Mouse (Mus musculus) heart, embryonic 15.5 days (tissue): ENCODE data around the gene Rtl10. TPM values are rescaled to one million over a fixed set of nuclear protein-coding genes. Genes with fewer than 3 reads are reported as not detected.
A peak's percentile ranks its signal among the peaks of the same experiment; 100 is the strongest.
"Not testable (repeated sequence)": the region's sequence is repeated elsewhere in the genome, so short reads cannot be mapped to it uniquely, and the experiment has no call there.

Source experiments
- ATAC-seq: fragments of 200-750 bp; cut with Nextera tagmentation; replicated peaks from 2 replicates; pipeline ENCODE4 v1.8.0; 2017; ENCODE audit warnings: low read depth, moderate TSS enrichment; ENCODE audit not compliant: insufficient number of reproducible peaks, insufficient read depth, low FRiP score
- H3K27ac ChIP-seq: fragments of 300-500 bp; sonication (generic); 2 replicates; pipeline ENCODE4 v1.5.1; 2015; ENCODE audit warnings: mild to moderate bottlenecking, inconsistent platforms
- H3K27me3 ChIP-seq: fragments of 300-500 bp; sonication (generic); 2 replicates; pipeline ENCODE4 v1.6.1; 2015; ENCODE audit warnings: inconsistent platforms
- H3K36me3 ChIP-seq: fragments of 300-500 bp; sonication (generic); 2 replicates; pipeline ENCODE4 v1.6.1; 2015; ENCODE audit warnings: mild to moderate bottlenecking, inconsistent platforms
- H3K4me1 ChIP-seq: fragments of 300-500 bp; sonication (generic); replicated peaks from 2 replicates; pipeline ENCODE4 v1.6.1; 2015; ENCODE audit warnings: inconsistent platforms
- H3K4me2 ChIP-seq: fragments of 300-500 bp; sonication (generic); 2 replicates; pipeline ENCODE4 v1.6.1; 2015; ENCODE audit warnings: inconsistent platforms, mild to moderate bottlenecking, moderate library complexity
- H3K4me3 ChIP-seq: fragments of 300-500 bp; sonication (generic); 2 replicates; pipeline ENCODE4 v1.5.1; 2015; ENCODE audit warnings: mild to moderate bottlenecking, inconsistent platforms
- H3K9ac ChIP-seq: fragments of 300-500 bp; sonication (generic); 2 replicates; pipeline ENCODE4 v1.6.1; 2015; ENCODE audit warnings: mild to moderate bottlenecking, inconsistent platforms
- H3K9me3 ChIP-seq: fragments of 300-500 bp; sonication (generic); replicated peaks from 2 replicates; pipeline ENCODE4 v1.6.1; 2016; ENCODE audit warnings: inconsistent platforms
- WGBS: fragments of 180-500 bp; shearing (Covaris S2); methylation state at CpG from one replicate; pipeline ENCODE4 v1.1.7; 2015; ENCODE audit warnings: mixed read lengths; 5-methylcytosine and 5-hydroxymethylcytosine counted together
- polyA plus RNA-seq: library from polyadenylated mRNA; unstranded; fragments of >200 nt; fragmentation: Nextera tagmentation; extraction: Ambion mirVana; gene quantifications from 2 replicates; pipeline ENCODE4 v1.2.1, GENCODE M21; 2015

Gene Rtl10
- polyA plus RNA-seq, 1 experiment from 2014 or later = 1.8 TPM

DNA sequence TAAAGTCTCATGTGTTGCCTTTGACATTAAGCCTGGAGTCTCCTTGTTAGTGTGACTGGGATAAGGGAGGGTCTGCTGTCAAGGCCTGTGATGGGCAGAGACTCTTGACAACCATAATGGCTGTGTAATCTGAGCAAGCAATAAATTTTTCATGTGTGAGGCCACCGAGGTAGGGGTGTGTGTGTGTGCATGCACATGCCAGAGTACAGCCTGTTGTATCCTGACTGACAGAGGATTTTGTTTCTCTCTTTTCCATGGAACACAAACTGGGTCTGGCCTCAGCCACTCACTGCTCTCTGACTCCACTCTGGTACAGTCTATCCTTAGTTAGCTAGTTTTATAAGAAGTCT, 8.5 kb downstream of the Rtl10 start:
- Histone ChIP-seq H3K27ac (no peak overlapping the region), H3K9me3 (no peaks in the 10 kb centered on the region), H3K4me3 (no peak overlapping the region), H3K4me1 (peaks cover 9% of the 10 kb centered on the region; the same call in 1 of the 2 replicates), H3K27me3 (no peaks in the 10 kb centered on the region), H3K36me3 (0 out of 2 replicates have a peak, but pooled peaks cover 3% of the 10 kb centered on the region), H3K9ac (no peak overlapping the region), H3K4me2 (no peak overlapping the region)
- no peak for ATAC-seq
- WGBS = 53% methylated on average over 1 of the region's 1 CpGs

DNA sequence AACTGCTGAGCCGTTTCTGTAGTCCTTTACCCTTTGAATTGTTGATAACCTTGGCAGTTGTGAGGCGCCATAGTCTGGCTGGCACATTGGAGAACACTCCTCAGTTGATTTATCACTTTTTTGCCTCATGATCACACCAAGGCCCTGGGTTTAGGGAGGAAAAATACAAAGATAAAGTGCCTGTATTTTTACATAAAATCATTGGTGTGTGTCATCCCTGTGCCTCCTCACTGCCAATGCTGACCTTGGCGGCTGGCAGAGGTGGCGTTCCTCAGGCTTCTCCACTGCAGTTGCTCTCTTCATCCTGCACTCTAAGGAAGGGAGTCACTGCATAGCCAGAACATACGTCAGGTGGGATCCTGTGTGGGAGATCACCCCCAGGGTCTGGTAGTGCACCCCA, 13.0 kb downstream of the Rtl10 start:
- Histone ChIP-seq H3K27ac (no peak overlapping the region), H3K27me3 (no peaks in the 10 kb centered on the region), H3K4me1 (peaks cover 7% of the 10 kb centered on the region; the same call in 1 of the 2 replicates), H3K36me3 (no peaks in the 10 kb centered on the region), H3K9ac (no peak overlapping the region), H3K4me2 (no peak overlapping the region), H3K4me3 (no peak overlapping the region), H3K9me3 (no peaks in the 10 kb centered on the region)
- 77% methylated on average over 5 of the region's 5 CpGs for WGBS
- ATAC-seq = no peak

GRCm38 (mm10) chr16:18513508-18513907, 14.8 kb downstream of the Rtl10 start:
- peaks cover 7% of the 10 kb centered on the region; the same call in 1 of the 2 replicates for H3K4me1 ChIP-seq
- no peak overlapping the region for H3K9ac ChIP-seq
- H3K27ac ChIP-seq = no peak overlapping the region
- H3K4me2 ChIP-seq = no peak overlapping the region
- no peak for ATAC-seq
- H3K4me3 ChIP-seq = no peak overlapping the region
- no peaks in the 10 kb centered on the region for H3K27me3 ChIP-seq
- no peaks in the 10 kb centered on the region for H3K9me3 ChIP-seq
- 52% methylated on average over 6 of the region's 6 CpGs for WGBS
- no peaks in the 10 kb centered on the region for H3K36me3 ChIP-seq

DNA sequence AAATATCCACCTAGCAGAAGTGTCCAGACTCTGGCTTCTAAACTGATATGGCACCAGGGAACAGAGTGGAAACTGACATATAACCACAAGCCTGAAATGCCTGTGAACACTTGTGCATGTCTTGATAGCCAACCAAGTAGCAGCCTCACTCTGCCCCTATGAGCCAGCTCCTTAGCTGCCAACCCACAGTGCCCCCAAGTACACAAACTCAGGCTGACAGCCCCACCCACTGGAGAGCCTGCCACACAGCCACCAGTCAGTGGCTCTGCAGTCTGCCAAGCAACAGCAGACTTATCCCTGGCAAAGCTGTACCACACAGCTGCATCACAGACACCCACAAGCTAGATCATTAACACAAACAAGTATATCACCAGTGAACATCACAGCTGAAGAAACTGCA, 19.4 kb downstream of the Rtl10 start:
- Histone ChIP-seq H3K36me3 (no peaks in the 10 kb centered on the region), H3K27ac (no peak overlapping the region), H3K4me2 (no peak overlapping the region), H3K9ac (no peak overlapping the region), H3K9me3 (no peaks in the 10 kb centered on the region), H3K4me1 (no peaks in the 10 kb centered on the region), H3K27me3 (no peaks in the 10 kb centered on the region), H3K4me3 (no peak overlapping the region)
- no peak for ATAC-seq

DNA sequence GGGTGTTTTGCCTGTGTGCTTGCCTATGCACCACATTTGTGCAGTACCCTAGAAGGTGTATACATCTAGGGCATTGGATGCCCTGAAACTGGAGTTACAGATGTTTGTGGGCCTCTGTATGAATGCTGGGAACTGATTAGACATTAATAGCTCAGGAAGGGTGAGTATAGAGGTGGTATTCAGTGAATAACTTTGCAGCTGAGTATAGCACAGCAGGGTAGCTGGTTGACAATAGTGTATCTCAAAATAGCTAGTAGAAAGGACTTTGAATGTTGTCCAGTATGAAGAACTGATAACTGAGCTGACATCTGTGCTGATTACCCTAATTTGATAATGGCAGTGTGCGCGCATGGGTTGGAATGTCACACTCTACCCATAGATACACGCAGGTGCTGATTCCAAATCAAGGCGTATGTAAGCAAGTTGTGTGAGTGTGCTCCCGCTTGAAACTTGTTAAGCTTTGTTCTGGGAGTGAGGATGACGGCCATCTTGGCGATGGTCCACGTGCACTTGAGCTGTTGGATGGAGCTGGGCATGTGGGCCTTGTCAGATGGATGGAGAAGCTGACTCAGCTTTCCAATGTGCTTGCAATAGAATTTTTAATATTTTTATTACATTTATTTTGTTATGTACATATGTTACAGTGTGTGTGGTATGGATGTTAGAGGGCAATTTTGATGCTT, 25.0 kb downstream of the Rtl10 start:
- H3K9ac ChIP-seq = no peak overlapping the region
- peaks cover 5% of the 10 kb centered on the region; the same call in 1 of the 2 replicates for H3K4me1 ChIP-seq
- H3K4me3 ChIP-seq = no peak overlapping the region
- H3K4me2 ChIP-seq = no peak overlapping the region
- H3K9me3 ChIP-seq = no peaks in the 10 kb centered on the region
- 49% methylated on average over 8 of the region's 8 CpGs for WGBS
- H3K36me3 ChIP-seq = no peaks in the 10 kb centered on the region
- ATAC-seq = peak; percentile 64; the same call in 1 of the 2 replicates
- H3K27ac ChIP-seq = peak overlapping the region; percentile 74
- no peaks in the 10 kb centered on the region for H3K27me3 ChIP-seq

DNA sequence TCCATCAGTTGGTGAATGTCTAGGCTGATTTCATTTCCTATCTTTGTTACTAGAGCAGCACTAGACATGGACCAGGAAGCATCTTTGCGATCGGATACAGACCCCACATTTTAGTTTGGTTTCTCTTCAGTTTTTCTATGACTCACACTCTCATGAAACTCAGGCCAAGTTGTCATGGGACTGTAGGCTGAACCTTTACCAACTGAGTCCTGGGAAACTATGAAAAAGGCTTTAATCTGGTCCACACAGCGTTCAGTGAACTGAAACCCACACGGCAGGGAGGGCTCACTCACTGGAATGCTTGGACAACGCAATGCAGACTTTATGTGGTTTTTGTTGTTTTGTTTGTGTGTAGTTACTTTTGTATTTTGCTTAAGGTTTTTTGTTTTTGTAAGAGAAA, 30.0 kb downstream of the Rtl10 start:
- no peaks in the 10 kb centered on the region for H3K27me3 ChIP-seq
- peaks cover 5% of the 10 kb centered on the region; the same call in 1 of the 2 replicates for H3K4me1 ChIP-seq
- 82% methylated on average over 5 of the region's 5 CpGs for WGBS
- peaks cover 6% of the 10 kb centered on the region; the same call in 1 of the 2 replicates for H3K9me3 ChIP-seq
- no peak for ATAC-seq
- no peak overlapping the region for H3K4me2 ChIP-seq
- no peak overlapping the region for H3K9ac ChIP-seq
- no peak overlapping the region for H3K27ac ChIP-seq
- H3K36me3 ChIP-seq = no peaks in the 10 kb centered on the region
- no peak overlapping the region for H3K4me3 ChIP-seq

GRCm38 (mm10) chr16:18533061-18533460, 34.4 kb downstream of the Rtl10 start:
- not testable (repeated sequence) for H3K4me3 ChIP-seq, H3K9me3 ChIP-seq, H3K9ac ChIP-seq, H3K27me3 ChIP-seq, H3K4me1 ChIP-seq, H3K4me2 ChIP-seq, H3K27ac ChIP-seq, H3K36me3 ChIP-seq
- peak; percentile 100 for ATAC-seq
- 96% methylated on average over 7 of the region's 7 CpGs for WGBS

- H3K36me3 ChIP-seq = no peaks in the 10 kb centered on the region
- H3K4me1 ChIP-seq = 0 out of 2 replicates have a peak, but pooled peaks cover 4% of the 10 kb centered on the region
- WGBS = 84% methylated on average over 3 of the region's 3 CpGs
- H3K4me2 ChIP-seq = no peak overlapping the region
- no peak for ATAC-seq
- H3K27me3 ChIP-seq = no peaks in the 10 kb centered on the region
- no peak overlapping the region for H3K9ac ChIP-seq
- no peaks in the 10 kb centered on the region for H3K9me3 ChIP-seq
- no peak overlapping the region for H3K27ac ChIP-seq
- no peak overlapping the region for H3K4me3 ChIP-seq
Measured at GRCm38 (mm10) chr16:18537407-18537990, 38.8 kb downstream of the Rtl10 start.

DNA sequence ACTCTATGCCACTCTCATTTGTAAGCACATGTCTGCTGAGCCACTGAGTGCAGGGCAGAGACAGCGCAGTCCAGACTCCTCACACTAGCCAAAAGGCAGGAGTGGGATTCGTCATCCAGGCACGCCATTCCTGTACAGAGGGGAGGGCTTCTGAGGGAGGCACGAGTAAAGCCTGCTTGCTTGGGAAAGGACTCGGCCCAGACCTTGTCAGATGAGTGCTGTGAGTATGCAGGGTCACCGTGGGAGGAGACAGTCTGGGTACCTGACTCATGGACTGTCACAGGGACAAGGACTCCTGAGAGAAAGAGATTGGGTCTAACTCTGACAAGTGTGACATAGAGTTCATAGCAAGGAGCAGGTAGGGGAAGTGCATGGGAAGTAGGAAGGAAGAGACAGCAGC, 40.6 kb downstream of the Rtl10 start:
- H3K27me3 ChIP-seq = no peaks in the 10 kb centered on the region
- ATAC-seq = no peak
- WGBS = 55% methylated on average over 6 of the region's 6 CpGs
- H3K4me2 ChIP-seq = no peak overlapping the region
- H3K4me1 ChIP-seq = peaks cover 18% of the 10 kb centered on the region
- no peak overlapping the region for H3K9ac ChIP-seq
- no peaks in the 10 kb centered on the region for H3K36me3 ChIP-seq
- no peak overlapping the region for H3K4me3 ChIP-seq
- no peaks in the 10 kb centered on the region for H3K9me3 ChIP-seq
- no peak overlapping the region for H3K27ac ChIP-seq

- WGBS = 29% methylated on average over 8 of the region's 8 CpGs
- no peak overlapping the region for H3K27ac ChIP-seq
- no peak overlapping the region for H3K9ac ChIP-seq
- no peaks in the 10 kb centered on the region for H3K27me3 ChIP-seq
- no peaks in the 10 kb centered on the region for H3K36me3 ChIP-seq
- H3K4me2 ChIP-seq = no peak overlapping the region
- H3K9me3 ChIP-seq = no peaks in the 10 kb centered on the region
- no peak overlapping the region for H3K4me3 ChIP-seq
- peaks cover 18% of the 10 kb centered on the region for H3K4me1 ChIP-seq
- ATAC-seq = peak; percentile 58
Measured at GRCm38 (mm10) chr16:18543151-18543829, 44.6 kb downstream of the Rtl10 start.

DNA sequence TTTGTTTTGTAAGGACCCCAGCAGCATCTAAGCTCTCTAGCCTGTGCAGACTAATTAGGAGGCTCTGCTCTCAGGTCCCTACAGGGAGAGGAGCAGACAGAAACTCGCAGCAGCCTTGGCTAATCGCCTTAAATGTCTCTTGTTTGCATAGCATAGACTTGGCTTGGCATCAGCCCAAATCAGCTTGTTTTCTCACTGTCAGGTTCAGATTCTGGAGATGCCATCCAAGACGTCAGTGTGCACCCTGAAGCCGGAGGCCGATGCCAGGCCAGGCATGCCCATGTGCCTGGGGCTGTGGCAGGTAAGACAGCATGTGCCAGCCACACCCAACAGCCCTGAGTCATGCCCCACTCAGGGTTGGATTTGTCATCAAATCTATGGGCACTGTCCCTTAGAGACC, 49.2 kb downstream of the Rtl10 start:
- H3K27me3 ChIP-seq = no peaks in the 10 kb centered on the region
- H3K36me3 ChIP-seq = no peaks in the 10 kb centered on the region

More for the DNA sequence above, 49.2 kb downstream of the Rtl10 start:
- H3K9ac ChIP-seq = no peak overlapping the region
- H3K27ac ChIP-seq = no peak overlapping the region
- H3K9me3 ChIP-seq = no peaks in the 10 kb centered on the region
- no peak overlapping the region for H3K4me3 ChIP-seq
- H3K4me1 ChIP-seq = peaks cover 19% of the 10 kb centered on the region
- no peak for ATAC-seq
- no peak overlapping the region for H3K4me2 ChIP-seq
- WGBS = 67% methylated on average over 5 of the region's 5 CpGs
